Mouse (Mus musculus) forebrain, embryonic 10.5 days (tissue): ENCODE measurements at regions not wholly inside any gene's neighbourhood (a gene's known extent, or its start where the extent isn't known, plus 50 kb on each side); places are given as distances from the start of the nearest gene placed in this dataset.

ENCODE experiments used
- DNase-seq: peaks from one replicate; pipeline ENCODE4 v3.0.0-alpha.2; 2017; ENCODE audit warnings: low spot score; ENCODE audit errors: extremely low spot score
- H3K27ac ChIP-seq: fragments of 300-500 bp; sonication (generic); 2 replicates; pipeline ENCODE4 v1.5.1; 2016; ENCODE audit warnings: mild to moderate bottlenecking
- H3K27me3 ChIP-seq: fragments of 300-500 bp; sonication (generic); 2 replicates; pipeline ENCODE4 v1.6.1; 2016; ENCODE audit warnings: mild to moderate bottlenecking; ENCODE audit not compliant: poor library complexity, severe bottlenecking
- H3K36me3 ChIP-seq: fragments of 300-500 bp; sonication (generic); replicated peaks from 2 replicates; pipeline ENCODE4 v1.6.1; 2016; ENCODE audit warnings: mild to moderate bottlenecking, moderate library complexity
- H3K4me1 ChIP-seq: fragments of 300-500 bp; sonication (generic); 2 replicates; pipeline ENCODE4 v1.6.1; 2016
- H3K4me3 ChIP-seq: fragments of 300-500 bp; sonication (generic); 2 replicates; pipeline ENCODE4 v1.5.1; 2016; ENCODE audit warnings: mild to moderate bottlenecking, moderate library complexity
- H3K9me3 ChIP-seq: fragments of 300-500 bp; sonication (generic); 2 replicates; pipeline ENCODE4 v1.6.1; 2016; ENCODE audit warnings: mild to moderate bottlenecking, moderate library complexity
- WGBS: fragments of 180-500 bp; shearing (Covaris S2); methylation state at CpG from one replicate; pipeline ENCODE4 v1.1.7; 2016; 5-methylcytosine and 5-hydroxymethylcytosine counted together

- H3K4me1 ChIP-seq: peaks cover 20% of the 10 kb centered on the region
- H3K36me3 ChIP-seq: no peaks in the 10 kb centered on the region
- peaks cover 19% of the 10 kb centered on the region for H3K27me3 ChIP-seq
- 64% methylated on average over 3 of the region's 3 CpGs for WGBS
- H3K4me3 ChIP-seq: no peak overlapping the region
- no peaks in the 10 kb centered on the region for H3K9me3 ChIP-seq
- no peak overlapping the region for H3K27ac ChIP-seq
- DNase-seq: no peak
Measured at GRCm38 (mm10) chr1:194030651-194031228, 587.3 kb upstream of the Plxna2 start.

DNA sequence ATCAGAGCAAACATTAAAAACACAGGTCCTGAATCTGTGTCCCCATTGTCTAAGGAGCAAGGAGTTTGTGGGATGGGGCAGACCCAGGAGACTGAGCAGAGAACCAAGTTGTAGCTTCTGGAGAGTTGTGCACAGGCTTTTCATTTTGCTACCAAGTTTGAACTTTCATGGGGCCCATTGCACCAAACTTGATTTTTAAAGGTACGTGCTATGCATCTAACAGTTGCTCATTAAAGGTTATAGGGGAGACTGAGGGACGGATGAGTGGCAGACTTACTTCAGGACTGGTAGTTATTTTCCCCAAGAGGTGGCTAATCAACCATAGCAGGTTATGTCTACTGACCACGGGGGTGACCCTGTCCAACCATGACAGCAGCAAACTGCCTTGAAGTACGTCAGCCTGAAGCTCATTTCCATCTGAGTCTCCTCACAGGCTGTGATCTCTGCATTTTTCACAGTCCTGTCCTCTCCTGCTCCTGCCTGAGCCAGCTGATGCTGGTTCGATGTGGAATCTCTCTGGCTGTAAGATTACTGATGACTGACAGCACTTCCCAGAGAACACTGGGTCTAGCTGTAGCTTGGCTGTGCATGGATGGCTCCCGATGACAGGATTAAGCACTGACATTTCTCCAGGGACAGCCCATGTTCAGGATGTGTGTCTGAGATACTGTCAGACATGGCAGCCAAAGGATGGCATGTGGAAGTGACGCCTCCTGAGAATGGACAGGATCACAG lies 590.9 kb upstream of the Plxna2 start:
- Histone ChIP-seq H3K36me3 (no peaks in the 10 kb centered on the region), H3K4me1 (no peaks in the 10 kb centered on the region), H3K4me3 (no peak overlapping the region), H3K27me3 (0 out of 2 replicates have a peak, but pooled peaks cover 1% of the 10 kb centered on the region), H3K27ac (no peak overlapping the region), H3K9me3 (no peaks in the 10 kb centered on the region)
- no peak for DNase-seq
- WGBS: 89% methylated on average over 7 of the region's 7 CpGs

- Histone ChIP-seq H3K27me3 (no peaks in the 10 kb centered on the region), H3K4me3 (no peak overlapping the region), H3K27ac (no peak overlapping the region), H3K4me1 (no peaks in the 10 kb centered on the region), H3K36me3 (no peaks in the 10 kb centered on the region), H3K9me3 (no peaks in the 10 kb centered on the region)
- no peak for DNase-seq
- WGBS: 82% methylated on average over 2 of the region's 2 CpGs
Measured at GRCm38 (mm10) chr1:194026213-194026612, 591.8 kb upstream of the Plxna2 start.

DNA sequence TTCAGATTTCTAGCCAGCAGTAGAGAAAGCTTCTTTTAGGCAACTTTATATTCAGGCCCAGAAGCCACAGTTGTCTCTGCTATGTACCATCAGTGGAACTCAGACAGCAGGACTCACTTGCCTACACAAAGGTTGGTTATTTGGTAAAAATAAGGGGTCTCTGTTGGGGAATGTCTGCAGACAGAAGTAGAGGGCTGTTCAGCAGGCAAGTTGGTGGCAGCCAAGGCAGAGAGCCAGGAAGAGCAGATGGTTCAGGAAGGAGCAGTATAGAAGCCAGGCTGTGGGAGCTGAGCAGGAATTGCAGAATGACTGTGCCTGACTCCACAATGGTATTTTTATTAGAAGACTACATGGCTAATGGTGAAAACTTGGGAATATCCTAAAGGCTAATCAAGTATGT lies 598.7 kb upstream of the Plxna2 start:
- Histone ChIP-seq H3K9me3 (no peaks in the 10 kb centered on the region), H3K36me3 (no peaks in the 10 kb centered on the region), H3K27ac (no peak overlapping the region), H3K27me3 (no peaks in the 10 kb centered on the region), H3K4me1 (no peaks in the 10 kb centered on the region), H3K4me3 (no peak overlapping the region)
- no peak for DNase-seq

- H3K4me1 ChIP-seq: peaks cover 18% of the 10 kb centered on the region
- H3K27ac ChIP-seq: no peak overlapping the region
- no peak for DNase-seq
- H3K36me3 ChIP-seq: no peaks in the 10 kb centered on the region
- no peaks in the 10 kb centered on the region for H3K9me3 ChIP-seq
- WGBS: 89% methylated on average over 2 of the region's 2 CpGs
- no peak overlapping the region for H3K4me3 ChIP-seq
- H3K27me3 ChIP-seq: peaks cover 9% of the 10 kb centered on the region; the same call in 1 of the 2 replicates
Measured at GRCm38 (mm10) chr1:193992226-193992625, 622.1 kb upstream of the Camk1g start.

DNA sequence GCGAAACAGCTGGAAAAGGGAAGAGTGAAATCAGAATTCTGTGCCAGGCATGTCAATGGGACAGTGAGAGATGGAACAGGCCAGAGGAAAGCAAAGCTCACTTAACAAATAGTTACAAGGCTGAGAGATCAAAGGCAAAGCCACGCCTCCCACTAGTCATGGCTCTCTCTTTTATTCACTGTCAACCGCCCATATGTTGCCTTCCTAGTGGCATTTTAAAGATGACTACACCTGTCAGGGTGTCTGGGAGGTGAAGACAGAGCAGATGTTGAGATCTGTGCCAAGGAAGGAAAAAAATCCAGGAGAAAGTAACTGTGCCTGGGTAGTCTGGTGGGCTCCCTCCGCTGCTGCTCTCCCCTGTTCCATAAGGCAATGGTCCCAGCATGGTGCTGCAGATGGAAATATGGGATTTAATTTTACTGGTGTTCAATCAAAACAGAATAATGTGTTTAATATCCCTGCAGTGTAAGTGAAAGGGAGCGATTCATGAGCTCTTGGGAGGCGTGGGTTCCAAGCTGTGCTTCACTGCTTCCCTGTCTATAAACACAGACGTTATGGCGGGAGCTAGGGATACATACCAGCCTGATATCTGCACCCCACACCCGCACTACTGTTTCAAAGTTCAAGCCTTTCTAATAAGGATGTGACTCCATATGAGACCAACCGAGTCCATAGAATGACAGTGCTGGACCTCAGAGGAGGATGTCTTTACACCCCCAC lies 620.0 kb upstream of the Camk1g start:
- H3K27me3 ChIP-seq: peaks cover 9% of the 10 kb centered on the region; the same call in 1 of the 2 replicates
- WGBS: 72% methylated on average over 10 of the region's 10 CpGs
- no peak overlapping the region for H3K27ac ChIP-seq
- H3K9me3 ChIP-seq: no peaks in the 10 kb centered on the region
- no peak overlapping the region for H3K4me3 ChIP-seq
- H3K36me3 ChIP-seq: no peaks in the 10 kb centered on the region
- H3K4me1 ChIP-seq: peaks cover 18% of the 10 kb centered on the region
- DNase-seq: no peak

DNA sequence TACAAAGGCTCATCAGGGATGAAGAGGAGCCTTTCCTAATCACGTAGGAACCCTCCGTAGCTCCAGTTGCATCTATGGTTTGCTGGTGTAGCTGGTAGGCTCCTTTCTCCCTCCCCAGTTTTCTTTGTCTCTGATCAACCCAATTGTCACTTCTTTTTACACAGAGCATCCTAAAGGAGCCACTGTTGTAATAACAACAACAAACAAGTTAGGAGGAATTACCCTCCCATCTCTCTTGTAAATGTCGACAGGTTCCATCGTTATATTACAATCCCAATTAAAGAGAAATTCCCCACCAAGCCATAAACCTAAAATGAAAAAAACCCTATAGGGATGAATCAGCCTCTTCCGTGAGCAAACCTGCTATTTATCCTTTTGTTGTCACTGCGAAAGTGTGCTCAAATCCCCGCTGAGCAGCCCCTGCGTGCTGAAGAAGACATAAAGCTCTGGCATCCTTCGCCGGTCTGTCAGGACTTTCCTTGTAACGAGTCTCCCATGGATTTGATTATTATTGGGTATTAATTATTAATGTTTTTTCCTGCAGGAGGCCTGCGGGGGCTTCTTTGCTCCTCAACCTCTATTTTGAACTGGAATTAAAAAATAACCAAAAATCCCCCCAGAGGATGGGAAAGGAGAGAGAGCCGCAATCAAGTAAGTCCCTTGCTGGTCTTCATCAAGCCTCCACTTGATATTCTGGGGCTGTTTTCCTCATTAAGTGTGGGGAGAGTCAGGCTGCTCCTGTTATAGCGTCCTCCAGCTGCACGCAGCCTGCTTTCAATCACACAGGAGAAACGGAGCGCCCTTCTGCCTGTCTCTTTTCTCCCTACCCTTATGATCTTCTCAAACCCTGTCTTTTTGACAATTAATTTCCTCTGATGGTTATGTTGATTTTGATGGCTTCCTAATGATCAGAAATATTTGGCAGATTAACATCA lies 619.1 kb upstream of the Camk1g start:
- no peak overlapping the region; the same call in 1 of the 2 replicates for H3K4me3 ChIP-seq
- DNase-seq: no peak
- no peaks in the 10 kb centered on the region for H3K9me3 ChIP-seq
- WGBS: 30% methylated on average over 17 of the region's 17 CpGs
- 0 out of 2 replicates have a peak overlapping the region, but pooled peaks have one; percentile 11 for H3K27ac ChIP-seq
- peaks cover 9% of the 10 kb centered on the region; the same call in 1 of the 2 replicates for H3K27me3 ChIP-seq
- peaks cover 18% of the 10 kb centered on the region for H3K4me1 ChIP-seq
- no peaks in the 10 kb centered on the region for H3K36me3 ChIP-seq

- DNase-seq: no peak
- 85% methylated on average over 4 of the region's 4 CpGs for whole genome bisulfite sequencing
Measured at GRCm38 (mm10) chr1:193980571-193980970, 610.5 kb upstream of the Camk1g start.

DNA sequence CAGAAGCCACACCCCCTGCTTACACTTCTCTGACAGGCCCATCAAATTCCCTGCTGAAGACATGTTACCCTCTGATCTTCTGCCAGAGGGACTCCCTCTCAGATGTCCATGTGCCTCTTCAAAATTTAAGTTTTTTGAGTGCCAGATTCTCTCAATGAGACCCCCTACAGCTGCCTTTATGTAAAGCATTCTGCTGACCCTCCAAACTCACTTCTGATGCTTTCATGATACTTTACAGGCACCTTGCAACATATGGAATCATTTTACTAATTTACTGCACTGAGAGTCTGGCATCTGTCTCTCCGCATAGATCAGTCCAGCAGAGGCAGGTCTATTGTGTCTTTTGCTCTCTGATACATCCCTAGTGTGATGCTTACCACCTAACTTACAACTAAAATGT lies 601.4 kb upstream of the Camk1g start:
- Histone ChIP-seq H3K9me3 (no peaks in the 10 kb centered on the region), H3K36me3 (no peaks in the 10 kb centered on the region), H3K27me3 (no peaks in the 10 kb centered on the region), H3K4me3 (no peak overlapping the region), H3K4me1 (peaks cover 3% of the 10 kb centered on the region; the same call in 1 of the 2 replicates), H3K27ac (no peak overlapping the region)
- no peak for DNase-seq
- 71% methylated on average over 1 of the region's 1 CpGs for WGBS

More at GRCm38 (mm10) chr1:193980571-193980970, 610.5 kb upstream of the Camk1g start:
- Histone ChIP-seq H3K9me3 (no peaks in the 10 kb centered on the region), H3K4me3 (no peak overlapping the region), H3K36me3 (no peaks in the 10 kb centered on the region), H3K27ac (no peak overlapping the region), H3K4me1 (no peaks in the 10 kb centered on the region), H3K27me3 (no peaks in the 10 kb centered on the region)

DNA sequence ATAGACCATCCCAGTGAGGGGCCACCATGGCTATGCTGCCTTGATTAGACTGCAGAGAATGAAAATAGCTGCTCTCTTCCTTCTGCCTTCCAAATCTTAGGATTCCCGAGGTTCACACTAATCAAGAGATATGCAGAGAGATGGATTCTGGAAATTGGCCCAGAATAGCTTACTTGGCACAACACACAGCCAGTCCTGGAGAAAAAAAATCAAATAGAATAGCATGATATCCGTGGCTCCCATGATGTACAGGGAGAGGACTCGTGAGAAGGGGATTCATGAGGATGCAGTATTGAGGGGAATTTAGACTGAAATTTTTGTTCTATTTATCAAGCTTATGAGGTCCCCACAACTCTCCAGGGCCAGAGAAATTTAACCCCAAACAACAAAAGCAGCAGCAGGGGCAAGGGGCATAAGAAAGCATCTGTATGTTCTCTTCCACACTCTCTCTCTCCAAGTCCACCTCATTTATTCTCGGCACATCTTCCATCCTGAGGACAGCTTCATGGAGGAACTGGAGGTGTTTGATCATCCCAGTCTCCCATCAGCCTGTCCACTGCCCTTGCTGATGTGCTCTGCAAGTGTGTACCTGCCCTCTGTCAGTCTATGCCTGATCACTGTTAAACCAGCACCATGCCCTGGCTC lies 599.3 kb upstream of the Camk1g start:
- Histone ChIP-seq H3K36me3 (no peaks in the 10 kb centered on the region), H3K27me3 (no peaks in the 10 kb centered on the region), H3K9me3 (no peaks in the 10 kb centered on the region), H3K27ac (no peak overlapping the region), H3K4me3 (no peak overlapping the region), H3K4me1 (peaks cover 3% of the 10 kb centered on the region; the same call in 1 of the 2 replicates)
- 78% methylated on average over 4 of the region's 4 CpGs for WGBS
- DNase-seq: no peak

DNA sequence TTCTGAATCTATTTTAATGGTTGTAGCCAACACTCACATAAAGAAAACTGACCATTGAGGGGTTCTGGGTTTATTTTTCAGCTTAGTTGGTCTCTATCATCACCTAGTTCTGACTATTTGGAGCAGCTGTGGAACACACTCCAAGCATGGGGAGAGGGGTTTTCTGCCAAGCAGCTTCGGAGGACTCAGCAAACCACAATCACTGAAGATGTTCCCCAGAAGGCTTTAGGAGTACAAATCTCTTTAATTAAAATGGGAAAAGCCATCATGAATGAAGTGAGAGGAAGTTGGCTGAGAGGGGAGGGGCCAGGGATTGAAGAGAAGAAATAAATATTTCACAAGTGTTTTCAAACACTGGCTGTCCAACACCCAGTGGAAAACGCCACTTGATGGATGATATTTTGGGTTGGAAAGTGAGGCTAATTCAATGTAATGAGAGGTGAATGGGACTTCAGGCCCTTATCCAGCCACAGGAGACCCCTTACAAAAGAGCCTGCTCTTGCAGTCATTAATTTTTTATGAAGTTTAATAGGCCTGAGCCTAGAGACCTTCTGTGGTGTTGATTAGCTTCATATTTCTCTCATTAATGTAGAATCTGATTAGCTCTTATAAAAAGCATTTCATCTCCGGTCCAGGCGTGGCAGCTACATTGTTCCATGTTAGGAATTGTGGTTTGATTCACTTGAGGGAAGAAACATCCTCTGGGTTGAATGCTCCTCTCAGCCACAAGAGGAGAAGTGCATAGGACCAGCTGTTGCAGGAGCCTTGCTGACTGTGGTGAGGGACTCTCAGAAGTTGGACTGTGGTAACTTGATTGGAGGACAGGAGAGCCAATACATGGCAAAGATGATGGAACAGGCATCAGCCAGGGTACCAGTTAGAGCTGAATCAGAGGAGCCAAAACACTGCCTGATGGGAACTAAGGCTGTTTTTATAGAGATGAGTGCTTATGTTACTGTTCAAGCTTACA lies 598.1 kb upstream of the Camk1g start:
- WGBS: 83% methylated on average over 4 of the region's 4 CpGs
- peaks cover 3% of the 10 kb centered on the region; the same call in 1 of the 2 replicates for H3K4me1 ChIP-seq
- H3K27me3 ChIP-seq: no peaks in the 10 kb centered on the region
- H3K36me3 ChIP-seq: no peaks in the 10 kb centered on the region
- no peak overlapping the region for H3K27ac ChIP-seq
- no peaks in the 10 kb centered on the region for H3K9me3 ChIP-seq
- H3K4me3 ChIP-seq: no peak overlapping the region
- DNase-seq: no peak
